Mouse (Mus musculus) heart, embryonic 11.5 days (tissue): ENCODE measurements at regions not wholly inside any gene's neighbourhood (a gene's known extent, or its start where the extent isn't known, plus 50 kb on each side); places are given as distances from the start of the nearest gene placed in this dataset.

ENCODE experiments used
- ATAC-seq: fragments of 200-750 bp; cut with Nextera tagmentation; replicated peaks from 2 replicates; pipeline ENCODE4 v1.8.0; 2017; ENCODE audit warnings: moderate library complexity; ENCODE audit not compliant: insufficient number of reproducible peaks, low FRiP score, low TSS enrichment
- H3K27ac ChIP-seq: fragments of 300-500 bp; sonication (generic); 2 replicates; pipeline ENCODE4 v1.5.1; 2014; ENCODE audit warnings: mild to moderate bottlenecking, low read depth, low read length
- H3K27me3 ChIP-seq: fragments of 300-500 bp; sonication (generic); 2 replicates; pipeline ENCODE4 v1.6.1; 2014; ENCODE audit warnings: mild to moderate bottlenecking, low read length, mixed read lengths; ENCODE audit not compliant: control insufficient read depth, insufficient read depth
- H3K36me3 ChIP-seq: fragments of 300-500 bp; sonication (generic); 2 replicates; pipeline ENCODE4 v1.6.1; 2014; ENCODE audit warnings: mild to moderate bottlenecking, low read length, moderate library complexity, mixed read lengths; ENCODE audit not compliant: control insufficient read depth, insufficient read depth
- H3K4me1 ChIP-seq: fragments of 300-500 bp; sonication (generic); 2 replicates; pipeline ENCODE4 v1.6.1; 2014; ENCODE audit warnings: low read length; ENCODE audit not compliant: control insufficient read depth, insufficient read depth
- H3K4me2 ChIP-seq: fragments of 300-500 bp; sonication (generic); 2 replicates; pipeline ENCODE4 v1.6.1; 2014; ENCODE audit warnings: mild to moderate bottlenecking, moderate library complexity
- H3K4me3 ChIP-seq: fragments of 300-500 bp; sonication (generic); 2 replicates; pipeline ENCODE4 v1.5.1; 2014; ENCODE audit warnings: low read depth, low read length
- H3K9ac ChIP-seq: fragments of 300-500 bp; sonication (generic); 2 replicates; pipeline ENCODE4 v1.6.1; 2014; ENCODE audit warnings: mild to moderate bottlenecking, low read depth, low read length, moderate library complexity
- H3K9me3 ChIP-seq: fragments of 300-500 bp; sonication (generic); replicated peaks from 2 replicates; pipeline ENCODE4 v1.6.1; 2016; ENCODE audit warnings: low read length; ENCODE audit not compliant: control insufficient read depth
- WGBS: fragments of 180-500 bp; shearing (Covaris S2); extraction: QIAGEN DNeasy Blood & Tissue Kit; methylation state at CpG from one replicate; pipeline ENCODE4 v1.1.7; 2014; ENCODE audit not compliant: insufficient replicate concordance; 5-methylcytosine and 5-hydroxymethylcytosine counted together

DNA sequence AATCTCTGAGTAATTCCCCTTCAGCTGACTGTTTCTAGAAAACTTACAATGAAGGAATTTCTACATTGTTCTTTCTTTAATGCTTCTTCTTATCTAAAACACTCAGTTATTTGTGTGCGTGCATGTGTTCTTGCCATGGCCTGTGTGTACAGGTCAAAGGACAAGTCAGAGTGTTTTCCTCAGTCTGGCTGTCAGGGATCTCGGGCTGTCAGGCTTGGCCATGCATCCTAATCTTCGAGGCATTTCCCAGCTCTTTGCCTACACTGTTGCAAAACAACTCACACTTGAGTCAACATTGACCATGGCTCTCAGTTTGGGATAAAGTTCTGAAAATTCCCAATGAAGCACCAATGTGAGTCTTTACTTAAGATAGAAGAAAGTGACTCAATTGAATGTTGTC is 688.5 kb downstream of the Fat4 start:
- Histone ChIP-seq H3K4me1 (no peaks in the 10 kb centered on the region), H3K27me3 (no peaks in the 10 kb centered on the region), H3K9me3 (no peaks in the 10 kb centered on the region), H3K9ac (no peak overlapping the region), H3K4me3 (no peak overlapping the region), H3K4me2 (no peak overlapping the region), H3K36me3 (no peaks in the 10 kb centered on the region), H3K27ac (no peak overlapping the region)
- 64% methylated on average over 3 of the region's 3 CpGs for WGBS
- ATAC-seq = no peak

DNA sequence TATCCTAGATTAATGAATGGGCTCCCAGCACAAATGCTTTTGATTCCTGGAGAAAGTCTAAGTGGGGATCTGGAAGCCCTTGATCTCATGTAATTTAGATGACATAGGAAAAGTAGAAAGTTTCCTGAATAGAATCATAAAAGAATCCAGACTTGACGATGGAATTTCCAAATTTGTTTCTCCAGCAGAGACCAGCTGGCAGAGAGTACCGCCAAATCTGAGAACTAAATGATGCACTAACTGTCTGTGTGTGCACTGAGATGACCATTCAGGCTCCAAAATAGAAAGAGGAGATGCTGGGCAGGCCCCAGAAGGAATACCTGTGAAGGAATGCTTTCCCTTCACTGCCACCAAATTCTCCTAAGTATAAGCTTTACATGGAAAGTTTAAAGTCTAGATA is 704.6 kb downstream of the Fat4 start:
- no peak overlapping the region for H3K4me2 ChIP-seq
- H3K27ac ChIP-seq = no peak overlapping the region
- H3K9ac ChIP-seq = no peak overlapping the region
- no peaks in the 10 kb centered on the region for H3K36me3 ChIP-seq
- 87% methylated on average over 2 of the region's 2 CpGs for WGBS
- no peak for ATAC-seq
- no peaks in the 10 kb centered on the region for H3K4me1 ChIP-seq
- H3K27me3 ChIP-seq = no peaks in the 10 kb centered on the region
- no peak overlapping the region for H3K4me3 ChIP-seq
- no peaks in the 10 kb centered on the region for H3K9me3 ChIP-seq

DNA sequence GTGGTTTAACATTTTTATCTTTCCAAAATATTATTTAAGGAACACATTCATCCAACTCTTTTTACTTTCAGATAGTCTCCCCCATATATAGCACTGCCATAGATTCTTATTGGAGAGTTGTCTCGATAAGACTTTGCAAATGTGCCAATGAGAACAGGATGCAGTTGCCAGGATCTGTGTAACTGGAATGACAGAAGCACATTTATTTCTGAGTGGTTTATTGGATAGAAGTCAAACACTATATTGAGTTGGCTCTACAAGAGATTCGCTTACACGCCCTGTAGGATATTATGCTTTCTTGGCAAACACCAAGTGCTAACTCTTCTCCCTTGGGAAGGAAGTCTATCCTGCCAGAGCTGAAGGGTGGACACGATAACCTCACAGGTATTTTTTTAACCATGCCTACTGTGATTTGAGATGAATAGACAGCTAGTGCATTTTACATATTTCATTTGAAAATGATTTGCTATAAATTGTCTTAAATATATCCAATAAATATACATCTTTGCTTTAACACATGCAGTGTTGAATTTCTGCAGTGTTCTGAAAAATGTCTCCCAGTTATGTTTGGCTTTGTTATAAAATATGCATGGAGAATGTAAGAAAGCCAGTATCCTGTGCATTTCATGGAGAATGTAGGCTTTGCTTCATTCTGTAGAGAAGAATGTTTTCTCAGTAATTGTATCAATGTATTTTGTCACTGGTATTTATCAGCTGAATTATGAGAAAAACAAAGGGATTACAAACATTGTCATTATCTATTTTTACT is 705.8 kb downstream of the Fat4 start:
- 86% methylated on average over 4 of the region's 4 CpGs for WGBS

DNA sequence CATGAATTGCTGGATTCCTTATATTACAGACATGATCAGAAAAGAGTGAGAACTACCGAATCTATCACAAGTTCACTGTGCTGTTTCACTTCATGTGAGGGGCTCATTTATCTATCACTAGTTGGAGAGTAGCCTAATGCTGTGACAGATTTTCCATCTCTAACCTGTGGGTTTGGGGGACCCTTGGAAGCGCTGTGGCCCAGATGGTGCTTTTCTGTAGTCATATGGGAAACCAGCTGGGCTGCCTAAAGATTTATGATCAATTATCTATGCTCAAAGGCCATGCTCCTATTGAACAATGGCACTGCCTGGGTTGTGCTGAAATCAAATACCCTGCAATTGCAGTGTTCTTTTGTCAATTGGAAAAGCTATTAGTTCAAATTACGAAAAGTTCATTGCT is 723.2 kb downstream of the Fat4 start:
- ATAC-seq = no peak
- no peak overlapping the region for H3K27ac ChIP-seq
- WGBS = 77% methylated on average over 3 of the region's 3 CpGs
- H3K27me3 ChIP-seq = no peaks in the 10 kb centered on the region
- no peaks in the 10 kb centered on the region for H3K9me3 ChIP-seq
- no peaks in the 10 kb centered on the region for H3K4me1 ChIP-seq
- no peaks in the 10 kb centered on the region for H3K36me3 ChIP-seq
- no peak overlapping the region for H3K4me3 ChIP-seq
- no peak overlapping the region for H3K9ac ChIP-seq
- H3K4me2 ChIP-seq = no peak overlapping the region

More for the DNA sequence above, 705.8 kb downstream of the Fat4 start:
- Histone ChIP-seq H3K36me3 (no peaks in the 10 kb centered on the region), H3K9ac (no peak overlapping the region), H3K27ac (no peak overlapping the region), H3K27me3 (no peaks in the 10 kb centered on the region), H3K4me2 (no peak overlapping the region), H3K4me1 (no peaks in the 10 kb centered on the region), H3K9me3 (no peaks in the 10 kb centered on the region), H3K4me3 (no peak overlapping the region)
- ATAC-seq = no peak

DNA sequence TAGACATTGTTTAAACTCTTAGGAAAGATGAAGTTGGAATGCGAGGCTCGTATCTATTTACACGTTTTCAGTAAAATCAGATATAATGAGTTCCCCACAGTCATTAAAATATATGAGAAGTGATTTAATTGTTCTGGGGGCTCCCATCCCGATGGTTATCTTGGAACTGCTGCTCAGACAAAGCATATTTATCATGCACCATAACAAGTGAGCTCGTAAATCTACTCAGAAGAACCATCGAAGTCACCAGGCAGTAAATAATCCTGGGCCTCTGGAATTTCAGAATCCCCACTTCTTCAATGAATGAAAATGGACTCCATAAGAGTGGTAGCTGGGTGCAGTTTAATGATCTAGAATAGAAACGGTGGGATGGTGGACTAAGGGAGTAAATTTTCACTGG is 725.7 kb downstream of the Fat4 start:
- no peaks in the 10 kb centered on the region for H3K27me3 ChIP-seq
- H3K9ac ChIP-seq = no peak overlapping the region
- H3K4me2 ChIP-seq = no peak overlapping the region
- ATAC-seq = no peak
- no peak overlapping the region for H3K4me3 ChIP-seq
- no peaks in the 10 kb centered on the region for H3K4me1 ChIP-seq
- no peak overlapping the region for H3K27ac ChIP-seq
- 70% methylated on average over 7 of the region's 7 CpGs for WGBS
- H3K9me3 ChIP-seq = no peaks in the 10 kb centered on the region
- H3K36me3 ChIP-seq = no peaks in the 10 kb centered on the region

DNA sequence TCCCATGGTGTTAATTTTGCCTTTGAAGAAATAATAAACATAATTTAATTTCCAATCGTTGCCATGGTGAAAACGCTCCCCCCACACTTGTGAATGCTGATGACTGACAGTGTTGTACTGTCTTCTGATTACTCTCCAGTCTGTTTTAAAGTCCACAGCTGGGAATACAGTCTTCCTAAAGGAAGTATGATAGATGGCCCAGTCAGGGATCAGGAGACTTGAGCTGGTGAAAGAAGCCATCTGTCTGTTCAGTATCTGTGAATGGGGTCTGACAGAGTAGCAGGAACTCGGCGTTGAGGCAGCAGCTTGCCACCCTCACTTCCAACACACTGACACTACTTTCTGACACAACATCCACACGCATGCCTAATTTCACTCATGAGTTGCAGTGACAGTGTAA is 751.2 kb downstream of the Fat4 start:
- H3K9me3 ChIP-seq = no peaks in the 10 kb centered on the region
- no peak overlapping the region for H3K9ac ChIP-seq
- no peak overlapping the region for H3K27ac ChIP-seq
- H3K27me3 ChIP-seq = no peaks in the 10 kb centered on the region
- no peaks in the 10 kb centered on the region for H3K36me3 ChIP-seq
- 56% methylated on average over 5 of the region's 5 CpGs for WGBS
- no peak overlapping the region for H3K4me2 ChIP-seq
- H3K4me1 ChIP-seq = no peaks in the 10 kb centered on the region
- H3K4me3 ChIP-seq = no peak overlapping the region
- no peak for ATAC-seq

DNA sequence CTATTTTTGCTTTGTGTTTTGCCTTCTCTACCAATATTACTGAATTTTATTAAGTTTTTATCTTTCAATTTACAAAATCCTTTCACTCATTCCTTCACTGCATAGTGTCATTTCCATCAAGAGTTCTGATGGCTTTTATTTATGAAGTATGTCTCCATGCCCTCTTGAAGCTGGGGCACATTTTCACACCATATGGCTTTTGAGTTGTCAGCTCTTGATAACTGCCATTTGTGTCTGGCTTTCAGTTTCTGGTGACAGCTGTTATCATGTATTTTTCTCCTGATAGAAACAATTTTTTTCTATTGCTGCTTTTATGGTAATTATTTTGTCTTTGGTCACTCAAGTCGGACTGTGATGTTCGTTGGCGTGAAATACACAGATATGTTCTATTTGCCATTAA is 756.5 kb downstream of the Fat4 start:
- no peak for ATAC-seq
- Histone ChIP-seq H3K9me3 (no peaks in the 10 kb centered on the region), H3K36me3 (no peaks in the 10 kb centered on the region), H3K27ac (no peak overlapping the region), H3K9ac (no peak overlapping the region), H3K4me1 (no peaks in the 10 kb centered on the region), H3K27me3 (no peaks in the 10 kb centered on the region), H3K4me3 (no peak overlapping the region), H3K4me2 (no peak overlapping the region)
- 74% methylated on average over 3 of the region's 3 CpGs for WGBS

DNA sequence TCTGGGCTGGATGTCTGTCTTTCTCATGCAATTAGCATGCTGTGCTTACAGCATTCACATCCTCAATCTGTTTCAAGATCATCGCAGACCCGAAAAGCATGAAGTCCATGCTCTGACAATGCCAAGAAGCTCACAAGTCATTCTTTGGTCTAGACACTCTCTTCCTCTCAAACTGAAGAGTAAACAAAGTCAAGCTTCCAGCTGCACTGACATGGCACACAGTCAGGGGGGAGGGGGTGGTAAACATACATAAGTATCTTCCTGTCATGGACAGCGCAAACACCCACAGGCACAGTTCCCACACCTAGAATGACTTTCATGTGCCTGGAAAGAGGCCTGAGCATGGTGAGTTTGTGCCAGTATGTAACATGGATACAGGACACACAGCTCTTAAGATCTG is 780.1 kb downstream of the Fat4 start:
- Histone ChIP-seq H3K27ac (no peak overlapping the region), H3K36me3 (no peaks in the 10 kb centered on the region), H3K27me3 (no peaks in the 10 kb centered on the region), H3K9ac (no peak overlapping the region), H3K9me3 (no peaks in the 10 kb centered on the region), H3K4me3 (no peak overlapping the region), H3K4me2 (no peak overlapping the region), H3K4me1 (no peaks in the 10 kb centered on the region)
- 75% methylated on average over 3 of the region's 3 CpGs for WGBS
- ATAC-seq = no peak

DNA sequence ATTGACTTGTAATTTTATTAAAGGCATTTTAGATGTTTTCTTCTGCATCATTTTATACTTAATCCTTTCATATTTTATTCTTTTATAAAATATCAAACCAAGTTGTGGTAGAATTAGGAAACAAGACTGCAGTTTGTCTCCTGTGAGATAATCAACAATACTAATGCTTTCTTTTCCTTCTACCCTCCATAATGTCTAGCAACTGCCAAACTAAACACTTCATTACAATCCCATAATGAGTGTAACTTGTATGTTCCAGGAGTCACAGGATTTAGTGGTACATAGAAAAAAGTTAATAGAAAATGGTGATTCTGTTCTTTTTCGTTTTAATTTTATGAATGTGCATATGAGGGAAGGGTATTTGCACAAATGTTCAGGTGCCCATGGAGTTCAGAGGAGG is 782.4 kb downstream of the Fat4 start:
- no peak overlapping the region for H3K4me2 ChIP-seq
- WGBS = 58% methylated on average over 1 of the region's 1 CpGs
- H3K36me3 ChIP-seq = no peaks in the 10 kb centered on the region
- no peak for ATAC-seq
- no peaks in the 10 kb centered on the region for H3K4me1 ChIP-seq
- H3K9me3 ChIP-seq = no peaks in the 10 kb centered on the region
- H3K27me3 ChIP-seq = no peaks in the 10 kb centered on the region
- no peak overlapping the region for H3K4me3 ChIP-seq
- H3K9ac ChIP-seq = no peak overlapping the region
- no peak overlapping the region for H3K27ac ChIP-seq
